Mouse (Mus musculus): Measurements from ENCODE around the gene Gm960.

The Gm960 gene

GRCm38 (mm10) chr19:4698205-4698677 lies at the start of gene Gm960:
Gm960 (minus strand) TSS chr19:4698668.
- DNase-seq (ENCODE audit: low spot score in 2 of 2), result peak in 1 of 2 experiments; percentile 37

- DNase-seq (ENCODE audit: low spot score in 2 of 2), result no peak
Observed at GRCm38 (mm10) chr19:4747631-4748312, 49.3 kb upstream of the Gm960 start.

GRCm38 (mm10) chr19:4746611-4747010 lies 48.1 kb upstream of the Gm960 start:
- DNase-seq (ENCODE audit: low spot score in 2 of 2), result no peak

DNA sequence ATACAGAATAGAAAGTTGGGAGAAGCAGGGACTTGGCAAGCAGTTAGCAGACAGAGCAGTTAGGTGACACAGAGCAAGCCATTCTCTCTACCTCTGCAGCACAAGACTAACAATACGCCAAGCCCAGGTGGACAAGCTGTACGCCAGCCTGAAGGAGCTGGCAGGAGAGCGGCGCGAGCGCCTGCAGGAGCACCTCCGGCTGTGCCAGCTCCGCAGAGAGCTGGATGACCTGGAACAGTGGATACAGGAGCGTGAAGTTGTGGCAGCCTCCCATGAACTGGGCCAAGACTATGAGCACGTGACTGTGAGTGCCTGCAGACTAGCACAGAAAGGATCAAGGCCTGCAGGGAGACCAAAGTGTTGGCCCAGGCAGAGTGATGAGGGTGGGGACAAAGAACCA lies 47.2 kb upstream of the Gm960 start:
- no peak for DNase-seq (ENCODE audit: low spot score in 2 of 2)

GRCm38 (mm10) chr19:4745057-4745456 lies 46.6 kb upstream of the Gm960 start:
- no peak for DNase-seq (ENCODE audit: low spot score in 2 of 2)

DNA sequence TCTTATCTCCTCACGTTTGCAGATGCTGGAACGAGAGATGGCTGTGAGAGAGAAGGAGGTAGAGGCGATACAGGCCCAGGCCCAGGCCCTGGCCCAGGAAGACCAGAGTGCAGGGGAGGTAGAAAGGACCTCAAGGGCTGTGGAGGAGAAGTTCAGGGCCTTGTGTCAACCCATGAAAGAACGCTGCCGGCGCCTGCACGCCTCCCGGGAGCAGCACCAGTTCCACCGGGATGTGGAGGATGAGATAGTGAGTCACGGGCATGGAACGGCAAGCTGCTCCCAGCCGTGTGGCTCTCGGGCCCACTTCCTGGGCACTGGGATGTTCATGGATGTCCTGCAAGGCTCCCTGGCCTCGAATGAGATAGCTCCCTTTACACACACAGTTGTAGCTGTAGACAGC lies 45.6 kb upstream of the Gm960 start:
- DNase-seq (ENCODE audit: low spot score in 2 of 2), result no peak

GRCm38 (mm10) chr19:4743524-4743923 lies 45.1 kb upstream of the Gm960 start:
- DNase-seq (ENCODE audit: low spot score in 2 of 2), result peak in 1 of 2 experiments; percentile 25

- DNase-seq (ENCODE audit: low spot score in 2 of 2), result no peak
Observed at GRCm38 (mm10) chr19:4742229-4742628, 43.8 kb upstream of the Gm960 start.

GRCm38 (mm10) chr19:4741482-4741881 lies 43.0 kb upstream of the Gm960 start:
- DNase-seq (ENCODE audit: low spot score in 2 of 2), result no peak

DNA sequence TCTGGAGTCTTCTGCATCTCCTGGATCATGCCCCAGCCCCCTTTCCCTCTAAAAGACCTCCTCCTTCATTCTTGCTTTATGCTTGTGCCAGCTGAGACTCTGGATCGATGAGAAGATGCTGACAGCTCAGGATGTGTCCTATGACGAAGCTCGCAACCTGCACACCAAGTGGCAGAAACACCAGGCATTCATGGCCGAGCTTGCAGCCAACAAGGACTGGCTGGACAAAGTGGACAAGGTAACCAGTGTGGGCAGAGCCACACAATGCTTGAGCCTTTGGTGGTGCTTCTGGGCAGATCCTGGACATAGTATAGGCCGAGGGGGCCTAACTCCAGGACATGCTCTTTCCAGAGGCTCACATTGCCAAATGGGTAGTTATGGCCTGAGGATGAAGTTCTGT lies 41.3 kb upstream of the Gm960 start:
- DNase-seq (ENCODE audit: low spot score in 2 of 2), result no peak

GRCm38 (mm10) chr19:4739053-4739452 lies 40.6 kb upstream of the Gm960 start:
- DNase-seq (ENCODE audit: low spot score in 2 of 2), result no peak

DNA sequence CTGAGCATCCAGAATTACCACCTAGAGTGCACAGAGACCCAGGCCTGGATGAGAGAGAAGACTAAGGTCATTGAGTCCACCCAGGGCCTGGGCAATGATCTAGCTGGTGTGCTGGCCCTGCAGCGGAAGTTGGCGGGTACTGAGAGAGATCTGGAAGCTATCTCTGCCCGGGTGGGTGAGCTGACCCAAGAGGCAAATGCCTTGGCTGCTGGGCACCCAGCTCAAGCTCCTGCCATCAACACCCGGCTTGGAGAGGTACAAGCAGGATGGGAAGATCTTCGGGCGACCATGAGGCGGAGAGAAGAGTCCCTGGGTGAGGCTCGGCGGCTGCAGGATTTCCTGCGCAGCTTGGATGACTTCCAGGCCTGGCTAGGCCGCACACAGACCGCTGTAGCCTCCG lies 39.4 kb upstream of the Gm960 start:
- DNase-seq (ENCODE audit: low spot score in 2 of 2), result no peak

DNA sequence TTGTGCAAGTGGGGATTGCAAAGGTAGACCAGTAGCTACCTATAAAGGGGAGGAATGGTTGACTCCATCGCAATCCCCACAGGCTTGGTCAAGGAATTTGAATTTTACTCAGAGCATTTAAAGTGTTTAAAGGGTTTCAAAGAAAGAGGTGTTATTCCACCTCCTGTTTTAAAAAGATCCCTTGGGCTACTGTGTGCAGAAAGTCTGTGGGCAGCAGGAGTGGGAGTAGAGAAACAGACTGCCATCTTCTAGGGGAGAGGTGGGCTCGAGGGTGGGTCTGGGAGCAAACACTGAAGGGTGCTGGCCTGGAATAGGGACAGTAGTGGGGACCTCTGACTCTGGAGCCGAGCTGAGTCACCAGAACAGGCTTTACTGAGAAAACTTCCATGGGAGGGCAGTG lies 34.6 kb upstream of the Gm960 start:
- no peak for DNase-seq (ENCODE audit: low spot score in 2 of 2)

- DNase-seq (ENCODE audit: low spot score in 2 of 2), result no peak
Observed at GRCm38 (mm10) chr19:4729186-4729585, 30.7 kb upstream of the Gm960 start.

DNA sequence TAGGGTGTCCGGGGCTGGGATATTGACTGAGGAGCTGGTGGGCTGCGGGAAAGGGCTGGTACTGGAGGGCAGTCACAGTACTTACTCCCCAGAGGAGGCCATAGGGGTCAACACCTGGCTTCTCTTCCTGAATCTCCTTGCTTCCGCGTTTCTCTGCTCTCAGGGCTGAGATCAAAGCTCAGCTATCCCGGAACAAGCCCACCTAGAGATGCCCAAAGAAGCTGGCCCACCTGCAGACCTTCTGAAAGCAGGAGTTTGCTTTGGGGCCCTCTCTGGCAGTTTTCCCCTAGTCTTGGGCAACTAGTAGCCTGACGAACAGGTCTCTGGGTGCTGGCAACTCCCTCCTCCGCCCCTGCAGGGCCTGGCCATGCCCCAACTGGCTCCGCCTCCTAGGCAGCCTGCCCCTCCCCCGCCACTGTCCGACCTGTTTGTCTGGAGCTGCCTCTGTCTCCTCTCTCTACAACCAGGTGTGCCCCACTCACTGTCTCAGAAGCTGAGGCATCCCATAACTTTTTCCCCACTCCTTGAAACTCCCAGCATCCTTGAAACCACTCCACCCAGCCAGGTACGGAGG lies 22.3 kb upstream of the Gm960 start:
- no peak for DNase-seq (ENCODE audit: low spot score in 2 of 2)

DNA sequence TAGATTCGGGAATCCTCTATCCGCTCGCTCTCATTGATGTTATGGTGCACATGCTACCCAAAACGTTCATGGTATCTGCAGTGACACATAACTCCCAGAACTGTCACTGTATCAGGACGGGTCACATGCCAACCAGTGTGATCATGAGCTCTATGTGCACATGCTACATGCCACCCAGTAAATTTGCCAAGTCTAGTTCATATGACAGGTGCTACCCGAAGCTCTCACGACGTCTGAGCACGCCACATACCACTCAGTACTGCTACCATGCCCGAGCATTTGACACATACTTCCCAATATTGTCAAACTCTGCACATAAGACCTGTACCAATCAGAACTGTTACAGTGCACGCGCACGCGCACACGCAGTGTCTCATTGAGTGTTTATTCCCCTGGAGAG lies 21.6 kb upstream of the Gm960 start:
- no peak for DNase-seq (ENCODE audit: low spot score in 2 of 2)

- no peak for DNase-seq (ENCODE audit: low spot score in 2 of 2)
Observed at GRCm38 (mm10) chr19:4719351-4719764, 20.9 kb upstream of the Gm960 start.

DNA sequence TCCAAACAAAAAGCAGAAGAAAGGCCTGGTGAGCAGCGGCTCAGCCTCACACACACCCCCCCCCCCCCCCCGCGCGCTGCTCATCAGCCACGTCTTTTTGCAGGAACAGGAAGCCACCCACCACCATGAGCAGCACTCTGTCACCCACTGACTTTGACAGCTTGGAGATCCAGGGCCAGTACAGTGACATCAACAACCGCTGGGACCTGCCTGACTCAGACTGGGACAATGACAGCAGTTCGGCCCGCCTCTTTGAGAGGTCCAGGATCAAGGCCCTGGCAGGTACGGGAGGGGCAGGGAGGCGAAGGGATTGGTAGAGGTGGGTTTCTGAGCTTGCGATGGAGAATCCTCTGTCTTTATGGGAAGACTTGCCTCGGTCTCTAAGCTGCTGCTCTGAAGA lies 20.2 kb upstream of the Gm960 start:
- no peak for DNase-seq (ENCODE audit: low spot score in 2 of 2)

DNA sequence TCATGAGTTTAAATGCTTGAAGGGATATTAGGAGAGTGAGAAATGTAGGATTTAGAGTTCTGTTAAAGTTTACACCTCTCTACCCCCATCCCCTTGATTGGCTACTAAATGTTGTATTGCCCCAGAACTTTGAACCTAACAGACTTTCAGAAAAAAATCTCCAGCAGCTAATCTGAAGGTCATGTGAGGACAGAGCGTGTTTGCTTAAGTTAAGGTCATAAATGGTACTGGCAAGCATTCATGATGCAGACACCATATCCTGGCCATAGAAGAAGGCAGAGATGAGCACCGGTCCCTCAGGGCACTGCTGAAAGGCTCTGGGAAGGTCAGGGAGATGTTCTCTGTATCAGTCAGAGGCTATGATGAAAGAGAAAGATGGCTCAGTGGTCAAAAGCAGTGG lies 18.8 kb upstream of the Gm960 start:
- no peak for DNase-seq (ENCODE audit: low spot score in 2 of 2)

GRCm38 (mm10) chr19:4716756-4717155 lies 18.3 kb upstream of the Gm960 start:
- DNase-seq (ENCODE audit: low spot score in 2 of 2), result no peak

- DNase-seq (ENCODE audit: low spot score in 2 of 2), result no peak
Observed at GRCm38 (mm10) chr19:4713886-4714285, 15.4 kb upstream of the Gm960 start.

GRCm38 (mm10) chr19:4712781-4713526 lies 14.5 kb upstream of the Gm960 start:
- DNase-seq (ENCODE audit: low spot score in 2 of 2), result no peak
